Mouse (Mus musculus): ENCODE results near the gene Crk. TPM values are rescaled to one million over a fixed set of nuclear protein-coding genes. Genes with fewer than 3 reads are reported as not detected.

Crk gene
- polyA plus RNA-seq, 1 experiment from 2014 or later: 102 TPM

Other genes starting within 250 kb of the Crk start
- gene Serpinf2, start 239.7 kb upstream of the Crk start, polyA plus RNA-seq (2015; fragmentation: Nextera tagmentation; extraction: Ambion mirVana): 0.33 and 1.6 TPM in 2 replicates
- gene Wdr81, start 224.5 kb upstream of the Crk start, polyA plus RNA-seq (2015; fragmentation: Nextera tagmentation; extraction: Ambion mirVana): 6.3 and 6.6 TPM in 2 replicates
- gene Tlcd2, start 217.5 kb upstream of the Crk start, polyA plus RNA-seq (2015; fragmentation: Nextera tagmentation; extraction: Ambion mirVana): 2.4 and 8.5 TPM in 2 replicates
- 43.9 and 44.3 TPM in 2 replicates for gene Prpf8, start 192.4 kb upstream of the Crk start, polyA plus RNA-seq (2015; fragmentation: Nextera tagmentation; extraction: Ambion mirVana)
- 2.8 and 3.1 TPM in 2 replicates for gene Rilp, start 169.2 kb upstream of the Crk start, polyA plus RNA-seq (2015; fragmentation: Nextera tagmentation; extraction: Ambion mirVana)
- 3.9 and 4.7 TPM in 2 replicates for gene Scarf1, start 165.7 kb upstream of the Crk start, polyA plus RNA-seq (2015; fragmentation: Nextera tagmentation; extraction: Ambion mirVana)
- 15.7 and 15.8 TPM in 2 replicates for gene Slc43a2, start 147.6 kb upstream of the Crk start, polyA plus RNA-seq (2015; fragmentation: Nextera tagmentation; extraction: Ambion mirVana)
- 113 and 117 TPM in 2 replicates for gene Pitpna, start 91.2 kb upstream of the Crk start, polyA plus RNA-seq (2015; fragmentation: Nextera tagmentation; extraction: Ambion mirVana)
- 39.0 and 39.7 TPM in 2 replicates for gene Inpp5k, start 48.3 kb upstream of the Crk start, polyA plus RNA-seq (2015; fragmentation: Nextera tagmentation; extraction: Ambion mirVana)
- 12.4 and 22.0 TPM in 2 replicates for gene Myo1c, start 28.8 kb upstream of the Crk start, polyA plus RNA-seq (2015; fragmentation: Nextera tagmentation; extraction: Ambion mirVana)
- 1,285 and 1,371 TPM in 2 replicates for gene Ywhae, start 53.6 kb downstream of the Crk start, polyA plus RNA-seq (2015; fragmentation: Nextera tagmentation; extraction: Ambion mirVana)
- gene Doc2b, start 116.8 kb downstream of the Crk start, polyA plus RNA-seq (2015; fragmentation: Nextera tagmentation; extraction: Ambion mirVana): 2.5 and 2.8 TPM in 2 replicates

All from neural tube, embryonic 15.5 days (tissue).